Mouse (Mus musculus) cerebellum, adult (tissue): ENCODE results near the gene Frmd4b.
"Not testable (repeated sequence)": the region's sequence is repeated elsewhere in the genome, so short reads cannot be mapped to it uniquely, and the experiment has no call there.

ENCODE experiments used
- ATAC-seq: cut with Nextera tagmentation; 2 replicates; pipeline ENCODE4 v1.9.2; 2017; ENCODE audit warnings: mild to moderate bottlenecking, moderate library complexity, mixed read lengths; ENCODE audit not compliant: insufficient number of reproducible peaks, low FRiP score, low TSS enrichment

The Frmd4b gene

DNA sequence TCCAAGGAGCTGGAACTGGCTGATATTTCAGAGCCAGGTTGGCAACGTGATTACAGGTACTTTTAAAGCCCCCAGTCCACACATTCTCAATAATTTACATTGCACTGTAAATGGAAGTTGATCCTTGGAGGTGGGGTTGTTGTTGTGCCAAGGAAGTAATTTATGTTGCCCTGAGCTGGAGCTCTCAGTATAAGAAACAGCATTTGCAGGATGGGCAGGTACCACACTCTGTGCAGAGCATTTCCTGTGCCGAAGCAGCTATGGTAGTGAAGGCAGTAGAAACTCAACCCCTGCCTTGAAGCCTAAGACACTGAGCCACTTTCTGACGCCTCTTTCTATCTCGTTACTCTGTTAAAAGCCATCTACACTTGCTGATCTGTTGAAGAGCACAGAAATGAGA lies 341.6 kb downstream of the Frmd4b start:
- no peak for ATAC-seq

GRCm38 (mm10) chr6:97273777-97274176 lies 343.6 kb downstream of the Frmd4b start:
- no peak for ATAC-seq

DNA sequence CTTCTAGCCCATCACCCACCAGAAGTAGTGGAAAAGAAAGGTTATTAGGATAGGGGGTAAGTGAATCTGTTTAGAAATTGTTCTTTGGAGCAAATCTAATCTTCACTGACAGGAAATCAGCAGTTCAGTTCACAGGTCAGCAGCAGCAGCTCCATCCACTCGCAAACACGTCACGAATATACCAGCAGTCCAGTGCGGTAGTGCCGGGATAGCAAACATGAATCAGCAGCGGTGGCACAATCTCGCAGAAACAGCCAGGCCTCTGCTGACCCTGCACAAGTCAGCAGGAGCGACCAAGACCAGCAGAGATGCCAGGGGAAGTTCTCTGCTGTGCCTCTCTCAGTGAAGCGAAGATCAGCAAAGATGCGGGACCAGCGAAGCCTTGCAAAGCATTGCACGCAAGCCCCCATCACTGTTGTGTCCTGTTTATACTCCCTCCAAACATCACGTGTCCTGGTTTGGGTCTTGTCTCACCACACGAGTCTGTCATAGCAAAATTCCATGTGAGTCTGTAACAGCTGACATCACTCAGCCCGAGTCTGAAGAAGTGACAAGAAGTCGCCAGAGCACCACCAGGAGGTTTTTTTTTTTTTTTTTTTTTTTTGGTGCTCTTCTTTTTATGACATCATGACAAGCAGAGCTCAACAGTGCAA lies 344.2 kb downstream of the Frmd4b start:
- ATAC-seq: no peak

GRCm38 (mm10) chr6:97272349-97272748 lies 345.0 kb downstream of the Frmd4b start:
- ATAC-seq: no peak

DNA sequence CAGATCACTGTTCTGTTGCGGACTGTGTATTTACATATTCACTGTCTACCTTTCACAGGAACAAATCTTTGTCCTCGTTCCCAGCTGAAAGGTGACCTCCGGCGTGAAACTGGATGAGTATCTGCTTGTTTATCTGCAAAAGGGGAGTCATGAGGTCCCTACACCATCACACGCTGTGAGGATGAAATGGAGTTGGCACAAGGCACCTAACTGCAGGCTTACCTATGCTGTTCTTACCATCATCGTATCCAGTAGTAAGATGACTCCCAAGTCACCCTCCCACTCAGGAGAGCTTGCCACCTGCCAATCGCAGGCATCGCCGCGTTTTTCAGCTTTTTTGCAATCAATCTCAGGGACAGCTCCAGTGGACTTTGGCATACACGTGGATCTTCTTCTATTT lies 347.7 kb downstream of the Frmd4b start:
- no peak for ATAC-seq

- ATAC-seq: no peak
These were observed 350.2 kb downstream of the Frmd4b start for GRCm38 (mm10) chr6:97267132-97267531.

- no peak for ATAC-seq
These were observed 350.7 kb downstream of the Frmd4b start for GRCm38 (mm10) chr6:97266661-97267060.

DNA sequence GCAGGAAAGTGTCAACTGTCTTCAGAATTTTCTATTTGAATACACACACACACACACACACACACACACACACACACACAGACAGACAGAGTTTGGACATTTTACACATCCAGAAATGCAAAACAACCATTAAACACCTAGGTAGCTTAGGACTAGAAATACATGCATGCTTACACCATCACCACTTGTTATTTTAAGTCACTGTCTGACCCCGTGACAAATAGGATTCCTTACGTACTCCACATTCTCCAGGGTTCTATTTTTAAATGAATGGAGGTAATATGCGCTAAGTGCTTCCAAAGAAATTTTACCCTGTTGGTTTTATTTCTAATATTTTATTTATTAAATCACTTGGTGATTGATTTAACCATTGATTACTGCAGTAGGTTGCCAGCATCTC lies 351.6 kb downstream of the Frmd4b start:
- ATAC-seq: no peak

DNA sequence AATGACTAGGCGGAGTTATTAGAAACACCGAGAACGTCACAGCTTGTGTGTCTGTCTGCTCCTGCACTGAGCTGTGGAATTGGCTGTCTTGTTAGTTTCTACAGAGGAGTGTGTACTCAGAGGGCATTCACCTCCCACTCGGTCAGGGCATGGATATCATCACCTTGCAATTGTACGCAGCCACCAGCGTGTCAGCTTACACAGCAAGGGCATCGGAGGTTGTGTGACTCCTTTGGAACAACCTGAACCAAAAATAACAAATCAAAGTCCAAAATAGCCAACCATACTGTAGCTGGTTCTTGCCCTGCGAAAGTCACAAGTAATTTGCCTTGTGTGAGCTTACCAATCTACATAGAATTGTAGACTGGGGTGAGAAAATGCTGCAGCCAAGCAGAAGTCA lies 352.1 kb downstream of the Frmd4b start:
- no peak for ATAC-seq

DNA sequence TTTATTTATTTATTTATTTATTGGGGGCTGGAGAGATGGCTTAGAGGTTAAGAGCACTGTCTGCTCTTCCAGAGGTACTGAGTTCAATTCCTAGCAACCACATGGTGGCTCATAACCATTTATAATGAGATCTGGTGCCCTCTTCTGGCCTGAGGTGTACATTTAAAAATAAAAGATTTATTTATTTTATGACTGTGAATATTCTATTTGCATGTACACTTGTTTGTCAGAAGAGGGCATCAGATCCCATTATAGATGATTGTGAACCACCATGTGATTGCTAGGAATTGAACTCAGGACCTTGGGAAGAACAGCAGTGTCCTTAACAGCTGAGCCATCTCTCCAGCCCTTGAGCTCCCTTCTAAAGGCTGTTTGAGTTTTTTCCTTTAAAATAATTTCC lies 353.6 kb downstream of the Frmd4b start:
- ATAC-seq: not testable (repeated sequence)

- no peak for ATAC-seq
These were observed 355.1 kb downstream of the Frmd4b start for GRCm38 (mm10) chr6:97262229-97262628.

- not testable (repeated sequence) for ATAC-seq
These were observed 357.4 kb downstream of the Frmd4b start for GRCm38 (mm10) chr6:97259926-97260325.

DNA sequence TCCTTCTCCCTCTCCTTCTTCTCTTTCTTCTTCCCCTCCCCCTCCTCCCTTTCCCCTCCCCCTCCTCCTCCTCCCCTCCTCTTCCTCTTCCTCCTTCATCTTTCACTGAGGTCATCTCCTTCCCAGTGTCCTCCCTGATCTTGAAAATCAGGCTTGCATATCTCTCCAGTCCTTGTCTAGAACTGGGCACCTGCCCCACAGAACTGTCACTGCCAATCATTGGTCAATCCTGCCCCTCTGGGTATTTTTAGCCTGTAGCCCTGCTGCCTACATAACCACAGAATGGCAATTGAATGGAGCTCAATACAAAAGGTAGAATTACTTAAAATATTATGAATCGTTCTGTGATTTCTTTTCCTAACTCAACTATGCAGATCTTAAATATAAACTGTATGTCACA lies 358.9 kb downstream of the Frmd4b start:
- ATAC-seq: no peak

DNA sequence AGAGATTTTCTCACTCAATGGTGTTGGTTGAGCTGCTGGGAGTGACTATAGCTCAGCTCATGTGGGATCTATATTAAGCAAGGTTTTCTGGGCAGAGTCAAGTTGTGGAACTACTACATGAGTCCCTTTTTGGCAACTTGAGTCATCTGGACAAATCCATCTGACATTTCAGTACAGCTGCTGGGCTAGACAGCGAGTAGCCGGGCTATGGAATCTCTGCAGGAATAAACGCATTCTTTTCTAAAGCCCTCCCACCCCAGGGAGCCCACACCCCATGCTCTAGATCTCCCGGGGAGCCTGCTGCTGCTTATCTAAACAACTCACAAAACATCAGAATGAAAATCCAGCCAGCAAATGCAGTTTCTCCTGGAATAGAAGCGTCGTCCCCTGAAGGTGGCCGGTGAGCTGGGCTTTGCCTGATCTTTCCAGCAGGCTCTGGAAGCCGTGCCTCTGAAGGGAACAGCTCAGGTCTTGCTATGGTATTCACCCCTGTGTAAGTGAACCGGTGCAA lies 364.6 kb downstream of the Frmd4b start, which contains the start of gene Lmod3:
Gene Lmod3, minus strand, starts transcription at position 49 of the 511 bp plus-strand sequence.
- ATAC-seq: no peak

- no peak for ATAC-seq
These were observed 365.3 kb downstream of the Frmd4b start for GRCm38 (mm10) chr6:97252086-97252485.

- peak; percentile 66; the same call in 1 of the 2 replicates for ATAC-seq
These were observed 366.4 kb downstream of the Frmd4b start for GRCm38 (mm10) chr6:97250966-97251365.

DNA sequence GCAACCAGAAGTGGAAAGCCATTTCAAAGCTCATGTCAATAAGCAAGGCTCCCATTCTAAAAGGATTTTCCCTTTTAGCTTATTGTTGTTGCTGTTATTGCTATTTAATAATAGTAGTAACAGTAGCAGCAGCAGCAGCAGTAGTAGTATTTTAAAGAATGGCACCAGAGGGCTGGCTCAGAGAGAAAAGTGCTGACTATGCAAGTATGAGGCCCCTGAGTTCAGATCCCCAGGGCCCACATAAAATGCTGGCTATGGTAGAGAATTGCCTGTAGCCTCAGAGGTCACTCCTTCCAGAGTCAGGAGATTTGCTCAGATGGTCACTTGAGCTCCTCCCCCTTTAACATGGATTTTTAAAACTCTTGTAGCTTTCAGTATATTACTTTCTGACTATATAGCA lies 372.1 kb downstream of the Frmd4b start:
- ATAC-seq: no peak

- ATAC-seq: no peak
These were observed 374.8 kb downstream of the Frmd4b start for GRCm38 (mm10) chr6:97242522-97242921.

- ATAC-seq: no peak
These were observed 377.2 kb downstream of the Frmd4b start for GRCm38 (mm10) chr6:97240092-97240491.

DNA sequence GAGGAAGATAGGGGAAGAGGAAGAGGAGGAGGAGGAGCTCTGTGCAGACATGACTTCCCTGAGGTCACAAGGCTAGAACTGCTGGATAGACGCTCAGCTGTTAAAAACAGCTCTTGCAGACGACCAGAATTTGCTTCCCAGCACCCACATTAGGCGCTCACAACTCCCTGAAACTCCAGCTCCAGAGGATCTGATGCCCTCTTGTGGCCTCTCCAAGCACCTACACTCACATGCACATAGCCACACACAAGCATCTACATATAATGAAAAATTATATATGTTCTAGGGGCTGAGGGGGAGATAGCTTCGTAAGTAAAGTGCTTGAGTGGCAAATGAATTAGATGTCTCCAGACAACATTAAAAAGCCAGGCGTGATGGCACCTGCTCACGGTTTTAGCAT lies 378.0 kb downstream of the Frmd4b start:
- no peak for ATAC-seq
